Mouse (Mus musculus): ENCODE results near the gene Tmem201.

The Tmem201 gene

GRCm38 (mm10) chr4:149749003-149749662 is 11.3 kb upstream of the Tmem201 start:
- in situ Hi-C loops (cut with MboI, MseI), result no loop called here

DNA sequence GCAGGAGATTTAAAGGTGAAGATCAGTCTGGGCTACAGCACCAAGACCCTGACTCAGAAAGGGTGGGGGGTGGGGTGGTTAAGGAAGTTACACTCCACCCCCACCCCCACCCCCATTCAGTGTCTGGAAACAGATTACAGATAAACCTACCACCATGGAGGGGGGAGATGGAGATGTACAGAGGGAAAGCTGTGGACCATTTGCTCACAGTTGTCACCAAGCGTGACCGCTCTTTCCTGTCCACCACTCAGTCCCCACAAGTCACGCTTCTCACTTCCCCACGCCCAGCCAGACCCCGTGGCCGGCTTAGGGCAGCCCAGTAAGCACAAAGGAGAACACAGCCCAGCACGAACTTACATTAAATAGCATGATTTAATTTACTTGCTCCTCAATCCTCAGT is 6.3 kb upstream of the Tmem201 start:
- in situ Hi-C loops (cut with MboI, MseI), result no loop called here

DNA sequence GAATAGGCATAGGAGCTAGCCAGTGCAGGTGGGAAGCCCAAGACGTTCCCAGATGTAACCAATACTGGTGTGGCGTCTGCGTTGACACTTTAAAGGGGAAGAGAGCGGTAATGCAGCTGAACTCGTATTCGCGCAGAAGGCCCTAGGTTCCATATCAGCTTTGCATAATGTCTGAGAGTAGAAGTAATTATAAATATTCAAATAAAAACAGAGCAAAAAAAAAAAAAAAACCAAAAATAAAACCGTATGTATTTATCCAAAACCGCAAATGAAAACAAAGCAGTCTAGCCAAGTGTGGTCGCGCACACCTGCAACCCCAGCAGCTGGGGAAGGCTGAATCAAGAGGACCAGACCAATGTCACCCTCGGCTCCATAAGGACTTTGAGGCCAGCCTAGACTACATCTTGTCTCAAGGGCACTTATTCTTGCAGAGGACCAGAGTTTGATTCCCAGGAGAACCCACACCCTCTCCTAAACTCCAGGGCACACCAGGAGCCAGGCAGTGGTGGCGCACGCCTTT is 4.2 kb upstream of the Tmem201 start:
- in situ Hi-C loops (cut with MboI, MseI), result no loop called here

DNA sequence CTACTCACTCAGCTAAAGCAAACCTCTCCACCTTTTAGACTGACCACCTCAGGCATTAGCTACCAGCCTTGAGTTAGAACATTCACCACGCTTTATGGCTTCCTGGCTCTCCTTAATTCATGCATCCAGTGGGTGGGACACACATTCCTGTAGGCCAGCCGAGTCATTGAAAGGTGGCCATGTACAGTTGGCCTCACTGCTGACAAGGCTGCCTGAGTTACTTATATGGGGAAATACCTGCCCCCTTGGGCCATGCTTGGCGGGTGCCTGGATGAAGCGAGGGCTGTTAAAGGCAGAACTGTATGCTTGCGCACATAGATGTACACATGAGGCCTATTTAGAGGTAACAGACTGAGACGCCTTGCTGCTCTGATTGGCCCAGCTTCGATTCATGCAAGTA is 2.5 kb upstream of the Tmem201 start:
- in situ Hi-C loops (cut with MboI, MseI), result no loop called here

- in situ Hi-C loops (cut with MboI, MseI), result no loop called here
Measured at GRCm38 (mm10) chr4:149739478-149739877, 1.6 kb upstream of the Tmem201 start.

DNA sequence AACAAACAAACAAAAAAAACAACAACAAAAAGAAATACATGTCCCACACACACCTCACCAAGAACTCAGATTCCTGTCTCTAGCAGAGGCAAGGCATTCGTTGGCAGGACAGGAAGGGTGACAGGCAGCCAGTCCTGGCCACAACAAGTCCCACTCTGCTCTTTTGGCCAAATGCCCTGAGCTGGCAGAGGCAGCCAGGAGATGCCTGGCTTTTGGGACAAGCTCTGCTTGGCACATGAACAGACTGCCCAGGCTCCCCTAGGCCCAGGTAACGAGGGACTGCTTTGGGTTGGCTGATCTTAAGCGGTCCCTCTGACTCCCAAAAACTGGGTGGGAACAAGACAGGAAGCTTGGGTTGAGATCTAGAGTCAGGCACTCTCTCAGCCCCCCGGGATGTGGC is 1.3 kb downstream of the Tmem201 start:
- in situ Hi-C loops (cut with MboI, MseI), result no loop called here

DNA sequence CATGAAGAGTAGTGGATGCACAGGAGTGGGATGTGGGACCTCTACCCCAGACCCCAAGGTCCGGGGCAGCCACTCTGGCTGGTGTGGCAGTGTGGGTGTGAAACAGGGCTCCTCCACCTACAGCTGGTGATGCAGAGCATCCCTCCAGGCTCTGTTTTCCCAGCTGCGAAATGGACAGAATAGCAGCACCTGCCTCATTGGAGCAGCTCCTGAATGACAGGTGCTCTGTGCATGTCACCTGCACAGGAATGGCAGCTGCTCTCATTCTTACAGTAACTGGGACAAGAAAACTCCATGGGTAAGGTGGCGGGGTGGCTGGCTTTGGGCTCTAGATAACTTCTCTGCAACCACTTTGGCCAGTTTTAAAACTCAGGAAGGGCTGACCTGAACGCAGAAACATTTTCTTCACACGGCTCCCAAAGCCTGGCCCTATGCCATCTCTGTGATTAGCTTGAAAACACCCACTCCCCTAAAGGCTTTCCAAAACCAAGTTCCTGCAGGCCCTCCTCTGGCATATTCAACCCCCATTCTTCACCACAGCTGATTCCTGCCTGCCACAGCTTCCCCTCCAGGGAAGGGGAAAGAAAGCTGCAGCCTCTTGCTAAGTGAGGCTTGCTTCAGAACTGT is 2.1 kb downstream of the Tmem201 start:
- in situ Hi-C loops (cut with MboI, MseI), result no loop called here

GRCm38 (mm10) chr4:149734730-149735475 is 2.9 kb downstream of the Tmem201 start:
- in situ Hi-C loops (cut with MboI, MseI), result no loop called here

DNA sequence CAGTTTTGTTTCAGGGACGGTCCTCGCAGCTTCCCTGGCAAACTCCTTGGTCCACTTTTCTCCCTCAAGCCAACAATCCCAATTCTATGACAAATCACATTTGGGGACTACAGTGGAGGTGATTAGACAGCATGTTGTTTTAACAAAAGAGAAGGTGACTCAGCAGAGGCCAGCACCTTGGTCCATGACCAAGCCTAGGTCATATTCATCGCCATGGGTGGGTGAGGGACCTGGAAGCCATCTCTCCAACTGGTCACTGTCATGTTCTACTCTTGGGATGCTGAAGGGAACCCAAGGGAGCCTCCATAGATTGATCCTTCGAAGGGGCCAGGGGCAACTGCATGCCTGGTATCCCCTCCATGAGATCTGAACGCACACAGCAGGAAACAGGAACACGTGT is 3.6 kb downstream of the Tmem201 start:
- in situ Hi-C loops (cut with MboI, MseI), result no loop called here

DNA sequence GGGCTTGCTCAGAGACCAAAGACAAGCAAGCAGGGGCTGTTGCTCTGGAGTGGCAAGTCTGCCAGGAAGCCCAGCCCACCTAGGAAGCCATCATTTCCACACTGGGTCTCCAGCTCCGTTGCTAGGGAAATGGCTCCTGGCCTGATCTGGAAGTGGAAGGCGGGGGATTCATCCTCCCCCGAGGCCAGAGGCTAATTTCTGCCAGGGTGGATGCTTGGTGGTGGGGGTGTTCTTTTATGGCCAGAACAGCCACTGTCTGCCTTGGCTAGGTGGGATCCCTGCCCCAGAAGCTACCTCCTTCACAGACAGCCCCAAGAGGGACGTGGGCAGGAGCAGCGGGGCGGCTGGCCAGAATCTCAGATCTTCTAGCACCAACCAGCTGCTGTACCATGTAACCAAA is 4.1 kb downstream of the Tmem201 start:
- in situ Hi-C loops (cut with MboI, MseI), result no loop called here

DNA sequence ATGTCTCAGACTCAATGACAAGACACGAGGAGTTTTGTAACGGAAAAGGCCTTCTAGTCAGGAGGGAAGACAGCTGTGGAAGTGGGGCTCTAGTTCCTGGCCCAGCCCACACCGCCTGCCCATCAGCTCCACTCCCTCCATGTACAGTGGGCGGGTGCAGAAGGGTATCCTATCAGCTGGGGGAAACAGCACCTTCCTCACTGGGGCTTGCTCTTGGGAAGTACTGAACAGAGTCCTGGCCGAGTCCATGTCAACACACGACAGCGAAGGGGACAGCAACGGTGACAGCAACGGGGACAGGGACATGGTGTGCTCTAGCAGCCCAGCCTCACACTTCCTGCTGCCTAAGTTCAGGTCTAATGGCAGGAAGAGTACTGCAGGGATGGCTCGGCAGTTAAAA is 5.0 kb downstream of the Tmem201 start:
- in situ Hi-C loops (cut with MboI, MseI), result no loop called here

GRCm38 (mm10) chr4:149732313-149732712 is 5.5 kb downstream of the Tmem201 start:
- in situ Hi-C loops (cut with MboI, MseI), result no loop called here

- in situ Hi-C loops (cut with MboI, MseI), result no loop called here
Measured at GRCm38 (mm10) chr4:149730827-149731226, 7.0 kb downstream of the Tmem201 start.

DNA sequence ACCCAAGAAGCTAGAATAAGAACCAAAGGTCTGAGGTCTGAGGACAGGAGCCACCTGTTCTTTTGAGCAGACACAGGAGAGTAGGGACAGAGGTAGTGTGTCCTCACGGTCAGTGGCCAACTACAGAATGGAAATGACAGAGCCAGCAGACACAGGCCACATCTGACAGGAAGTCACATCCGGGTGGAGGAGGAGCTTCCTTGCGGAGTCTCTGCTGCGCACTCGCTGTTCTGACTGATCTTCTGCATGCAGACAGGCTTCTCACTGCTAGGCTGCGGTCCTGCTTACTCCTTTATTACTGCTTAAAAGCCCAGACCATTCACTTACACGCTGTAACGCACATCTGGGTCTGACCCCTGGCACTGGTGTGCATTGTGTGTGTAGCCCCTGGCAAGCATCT is 9.0 kb downstream of the Tmem201 start:
- in situ Hi-C loops (cut with MboI, MseI), result no loop called here

DNA sequence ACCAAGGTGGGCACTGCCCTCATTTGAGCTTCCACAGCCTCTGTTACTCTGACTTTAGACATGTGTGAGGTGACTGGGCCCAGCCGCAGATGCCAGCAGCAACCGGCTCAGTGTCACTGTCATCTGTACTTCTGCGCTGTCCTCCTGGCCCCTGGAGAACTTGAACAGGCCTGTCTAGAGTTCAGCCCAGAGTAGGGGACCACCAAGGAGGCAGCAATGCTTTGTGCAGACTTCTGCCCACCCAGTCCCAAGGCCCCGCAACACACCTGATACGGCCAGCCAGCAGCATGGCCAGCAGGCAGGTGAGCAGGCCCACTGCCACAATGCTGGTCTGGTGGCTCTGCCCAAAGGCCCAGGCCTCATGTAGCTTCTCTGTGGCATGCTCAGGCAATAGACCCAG is 10.2 kb downstream of the Tmem201 start:
- in situ Hi-C loops (cut with MboI, MseI), result no loop called here

DNA sequence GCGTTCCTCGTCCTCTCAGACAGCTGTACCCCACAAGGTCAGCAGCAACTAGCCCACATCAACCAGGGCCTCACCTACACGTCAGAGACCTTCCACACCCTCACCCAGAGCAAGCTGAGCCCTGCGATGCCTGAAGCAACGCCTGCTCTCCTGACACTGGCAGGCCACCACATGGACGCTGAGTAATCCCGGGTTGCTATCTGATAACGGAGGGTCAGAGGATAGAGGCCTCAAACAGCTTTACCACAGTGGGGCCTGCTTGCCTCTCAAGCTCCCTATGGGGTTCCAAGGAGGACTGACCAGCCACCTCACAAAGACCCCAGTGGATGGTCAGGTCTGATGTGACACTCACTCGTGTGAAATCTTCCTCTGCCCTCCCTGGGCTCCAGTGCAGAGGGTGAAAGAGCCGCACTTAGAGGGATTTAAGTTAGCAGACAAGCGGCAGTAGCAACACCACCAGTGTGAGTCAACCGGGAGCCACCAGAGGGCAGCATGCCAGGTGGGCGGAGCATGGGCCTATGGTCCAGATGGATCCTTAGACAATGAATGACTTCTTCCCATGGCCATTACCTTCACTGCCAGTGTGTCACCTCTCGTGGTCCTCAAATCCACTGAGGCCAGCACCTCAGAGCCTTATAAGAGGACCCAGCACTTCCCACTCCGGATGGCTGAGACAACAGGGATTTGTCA is 12.0 kb downstream of the Tmem201 start:
- in situ Hi-C loops (cut with MboI, MseI), result no loop called here

DNA sequence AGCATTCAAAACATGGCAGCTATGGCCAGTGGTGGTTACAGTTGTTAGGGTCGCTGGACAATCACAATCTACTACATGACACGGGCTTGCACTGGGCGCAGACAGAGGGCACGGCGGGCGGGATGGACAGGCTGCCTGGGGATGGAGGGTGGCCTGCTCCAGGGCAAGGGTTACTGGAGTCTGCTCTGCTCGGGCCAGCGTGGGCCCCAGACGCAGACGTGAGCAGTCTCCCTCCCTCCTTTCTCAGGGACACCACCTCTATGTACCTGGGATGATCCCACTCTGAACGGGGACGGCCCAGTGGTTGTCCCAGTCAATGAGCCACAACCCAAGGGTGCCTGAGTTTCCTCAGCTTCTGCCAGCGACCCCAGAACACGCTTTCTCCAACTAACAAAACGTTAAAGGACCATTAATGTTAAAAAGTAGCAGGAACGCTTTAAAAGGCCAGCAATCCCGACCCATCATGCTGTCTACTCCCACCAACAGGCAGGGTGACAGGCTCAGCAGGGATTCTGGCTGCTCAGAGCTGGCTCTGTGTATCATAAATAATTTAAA is 12.9 kb downstream of the Tmem201 start:
- in situ Hi-C loops (cut with MboI, MseI), result no loop called here

- in situ Hi-C loops (cut with MboI, MseI), result no loop called here
Measured at GRCm38 (mm10) chr4:149723855-149724731, 13.8 kb downstream of the Tmem201 start.

DNA sequence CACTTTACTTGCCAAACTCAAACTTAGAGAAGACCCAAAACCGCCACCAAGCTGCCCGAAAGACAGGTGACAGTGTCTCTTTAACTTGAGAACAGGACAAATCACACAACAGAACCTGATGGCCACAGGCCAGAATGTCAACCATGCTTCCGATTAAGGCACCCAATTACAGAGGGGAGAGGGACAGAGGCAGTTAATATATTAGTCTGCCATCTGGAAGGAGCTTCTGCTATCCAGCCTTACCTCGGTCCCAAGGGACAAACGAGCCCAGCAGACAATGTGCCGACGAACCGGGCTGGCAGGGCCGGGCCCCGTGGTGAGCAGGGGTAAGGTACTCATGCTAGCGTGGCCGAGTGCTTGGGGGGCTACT is 14.8 kb downstream of the Tmem201 start:
- in situ Hi-C loops (cut with MboI, MseI), result no loop called here

- in situ Hi-C loops (cut with MboI, MseI), result no loop called here
Measured at GRCm38 (mm10) chr4:149722104-149723020, 15.5 kb downstream of the Tmem201 start.
